Mouse (Mus musculus) liver, postnatal 0 days (tissue): ENCODE results near the gene Grik1.

ENCODE experiments used
- CTCF ChIP-seq: sonication (generic); IDR thresholded peaks from 2 replicates; pipeline ENCODE4 v1.5.1; 2016; ENCODE audit warnings: antibody characterized with exemption, low read depth
- EP300 ChIP-seq: IDR thresholded peaks from 2 replicates; pipeline ENCODE4 v1.6.1; 2016; ENCODE audit warnings: antibody characterized with exemption, low read depth, mild to moderate bottlenecking

- no peak for TF ChIP-seq EP300
- no peak for TF ChIP-seq CTCF
These were observed 165.0 kb downstream of the Grik1 start for GRCm38 (mm10) chr16:88125098-88125497.
